Mouse (Mus musculus): Measurements from ENCODE around the gene Cend1. TPM values are rescaled to one million over a fixed set of nuclear protein-coding genes. Genes with fewer than 3 reads are reported as not detected.

The Cend1 gene
- polyA plus RNA-seq, 1 experiment from 2014 or later = 3.3 TPM

GRCm38 (mm10) chr7:141394158-141394557 is 35.1 kb downstream of the Cend1 start:
- TF ChIP-seq CTCF (IDR thresholded peaks at IDR 0.05; ENCODE audit: low read depth) = no peak
- H3K9ac ChIP-seq (ENCODE audit: low read depth, low read length) = no peak overlapping the region
- no peaks in the 10 kb centered on the region for H3K27me3 ChIP-seq (replicated peaks; ENCODE audit: control insufficient read depth, insufficient read depth, low read length)
- no peak overlapping the region for H3K4me3 ChIP-seq (ENCODE audit: low read depth, low read length)
- no peak overlapping the region for H3K4me2 ChIP-seq (replicated peaks; ENCODE audit: low read depth)
- no peaks in the 10 kb centered on the region for H3K9me3 ChIP-seq (ENCODE audit: control insufficient read depth)
- H3K27ac ChIP-seq (ENCODE audit: low read depth, low read length) = 0 out of 2 replicates have a peak overlapping the region, but pooled peaks have one; percentile 16
- peak; percentile 17 for ATAC-seq
- H3K4me1 ChIP-seq (replicated peaks; ENCODE audit: control insufficient read depth, insufficient read depth, low read length) = peaks cover 3% of the 10 kb centered on the region
- H3K36me3 ChIP-seq (ENCODE audit: control insufficient read depth, insufficient read depth) = peaks cover 23% of the 10 kb centered on the region
- WGBS = 41% methylated on average over 7 of the region's 7 CpGs

- no peak for ATAC-seq
These were observed 36.6 kb downstream of the Cend1 start for GRCm38 (mm10) chr7:141392552-141393222.

GRCm38 (mm10) chr7:141391625-141392551 is 37.4 kb downstream of the Cend1 start, which contains the start of gene Taldo1:
Gene Taldo1, plus strand, starts transcription at chr7:141392199.
- peak within 1 kb of the TSS; percentile 97 for H3K27ac ChIP-seq (ENCODE audit: low read depth, low read length)
- no peaks in the 10 kb centered on the region for H3K9me3 ChIP-seq (ENCODE audit: control insufficient read depth)
- H3K4me1 ChIP-seq (replicated peaks; ENCODE audit: control insufficient read depth, insufficient read depth, low read length) = peaks cover 3% of the 10 kb centered on the region
- H3K4me2 ChIP-seq (replicated peaks; ENCODE audit: low read depth) = peak within 1 kb of the TSS; percentile 94
- ATAC-seq = peak; percentile 71
- H3K4me3 ChIP-seq (ENCODE audit: low read depth, low read length) = peak within 1 kb of the TSS; percentile 71
- no peaks in the 10 kb centered on the region for H3K27me3 ChIP-seq (replicated peaks; ENCODE audit: control insufficient read depth, insufficient read depth, low read length)
- H3K9ac ChIP-seq (ENCODE audit: low read depth, low read length) = peak within 1 kb of the TSS; percentile 67
- H3K36me3 ChIP-seq (ENCODE audit: control insufficient read depth, insufficient read depth) = peaks cover 8% of the 10 kb centered on the region
- WGBS = under 1% methylated on average over 57 of the region's 57 CpGs
- TF ChIP-seq CTCF (IDR thresholded peaks at IDR 0.05; ENCODE audit: low read depth) = no peak

More at GRCm38 (mm10) chr7:141392552-141393222, 36.6 kb downstream of the Cend1 start:
- Histone ChIP-seq H3K4me2 (replicated peaks; ENCODE audit: low read depth) (peak overlapping the region; percentile 94), H3K9ac (ENCODE audit: low read depth, low read length) (peak overlapping the region; percentile 67), H3K36me3 (ENCODE audit: control insufficient read depth, insufficient read depth) (peaks cover 8% of the 10 kb centered on the region), H3K27ac (ENCODE audit: low read depth, low read length) (peak overlapping the region; percentile 87), H3K9me3 (ENCODE audit: control insufficient read depth) (no peaks in the 10 kb centered on the region), H3K4me3 (ENCODE audit: low read depth, low read length) (peak overlapping the region; percentile 71), H3K4me1 (replicated peaks; ENCODE audit: control insufficient read depth, insufficient read depth, low read length) (peaks cover 3% of the 10 kb centered on the region), H3K27me3 (replicated peaks; ENCODE audit: control insufficient read depth, insufficient read depth, low read length) (no peaks in the 10 kb centered on the region)
- 11% methylated on average over 9 of the region's 9 CpGs for WGBS
- TF ChIP-seq CTCF (IDR thresholded peaks at IDR 0.05; ENCODE audit: low read depth) = no peak

- Histone ChIP-seq H3K9ac (ENCODE audit: low read depth, low read length) (0 out of 2 replicates have a peak overlapping the region, but pooled peaks have one; percentile 67), H3K4me1 (replicated peaks; ENCODE audit: control insufficient read depth, insufficient read depth, low read length) (peaks cover 3% of the 10 kb centered on the region), H3K9me3 (ENCODE audit: control insufficient read depth) (no peaks in the 10 kb centered on the region), H3K4me3 (ENCODE audit: low read depth, low read length) (peak overlapping the region; percentile 71), H3K36me3 (ENCODE audit: control insufficient read depth, insufficient read depth) (no peaks in the 10 kb centered on the region; the same call in 1 of the 2 replicates), H3K27ac (ENCODE audit: low read depth, low read length) (peak overlapping the region; percentile 97), H3K4me2 (replicated peaks; ENCODE audit: low read depth) (peak overlapping the region; percentile 94), H3K27me3 (replicated peaks; ENCODE audit: control insufficient read depth, insufficient read depth, low read length) (no peaks in the 10 kb centered on the region)
- ATAC-seq = no peak
- 24% methylated on average over 9 of the region's 9 CpGs for WGBS
- no peak for TF ChIP-seq CTCF (IDR thresholded peaks at IDR 0.05; ENCODE audit: low read depth)
These were observed 38.7 kb downstream of the Cend1 start for GRCm38 (mm10) chr7:141390326-141391259.

GRCm38 (mm10) chr7:141388487-141389109 is 40.7 kb downstream of the Cend1 start:
- H3K4me2 ChIP-seq (replicated peaks; ENCODE audit: low read depth) = peak overlapping the region; percentile 18; the same call in 1 of the 2 replicates
- H3K9ac ChIP-seq (ENCODE audit: low read depth, low read length) = peak overlapping the region; percentile 8; the same call in 1 of the 2 replicates
- TF ChIP-seq CTCF (IDR thresholded peaks at IDR 0.05; ENCODE audit: low read depth) = no peak
- 23% methylated on average over 3 of the region's 3 CpGs for WGBS
- no peaks in the 10 kb centered on the region for H3K36me3 ChIP-seq (ENCODE audit: control insufficient read depth, insufficient read depth)
- H3K4me1 ChIP-seq (replicated peaks; ENCODE audit: control insufficient read depth, insufficient read depth, low read length) = peaks cover 3% of the 10 kb centered on the region
- H3K27me3 ChIP-seq (replicated peaks; ENCODE audit: control insufficient read depth, insufficient read depth, low read length) = no peaks in the 10 kb centered on the region
- peak; percentile 74 for ATAC-seq
- no peaks in the 10 kb centered on the region for H3K9me3 ChIP-seq (ENCODE audit: control insufficient read depth)
- no peak overlapping the region for H3K4me3 ChIP-seq (ENCODE audit: low read depth, low read length)
- peak overlapping the region; percentile 97 for H3K27ac ChIP-seq (ENCODE audit: low read depth, low read length)
